Mouse (Mus musculus) hindbrain, embryonic 13.5 days (tissue): ENCODE data around the gene Siglecg. TPM values are rescaled to one million over a fixed set of nuclear protein-coding genes. Genes with fewer than 3 reads are reported as not detected.

Experiments
- ATAC-seq: fragments of 200-750 bp; cut with Nextera tagmentation; 2 replicates; pipeline ENCODE4 v1.8.0; 2017; ENCODE audit warnings: moderate TSS enrichment; ENCODE audit not compliant: low FRiP score
- H3K27ac ChIP-seq: fragments of 300-500 bp; sonication (generic); 2 replicates; pipeline ENCODE4 v1.5.1; 2015; ENCODE audit warnings: inconsistent platforms, mild to moderate bottlenecking, moderate library complexity
- H3K27me3 ChIP-seq: fragments of 300-500 bp; sonication (generic); 2 replicates; pipeline ENCODE4 v1.6.1; 2015; ENCODE audit warnings: mild to moderate bottlenecking, inconsistent platforms
- H3K36me3 ChIP-seq: fragments of 300-500 bp; sonication (generic); 2 replicates; pipeline ENCODE4 v1.6.1; 2015; ENCODE audit warnings: mild to moderate bottlenecking, inconsistent platforms
- H3K4me1 ChIP-seq: fragments of 300-500 bp; sonication (generic); replicated peaks from 2 replicates; pipeline ENCODE4 v1.6.1; 2015; ENCODE audit warnings: inconsistent platforms
- H3K4me2 ChIP-seq: fragments of 300-500 bp; sonication (generic); 2 replicates; pipeline ENCODE4 v1.6.1; 2015; ENCODE audit warnings: inconsistent platforms, mild to moderate bottlenecking, moderate library complexity
- H3K4me3 ChIP-seq: fragments of 300-500 bp; sonication (generic); 2 replicates; pipeline ENCODE4 v1.5.1; 2015; ENCODE audit warnings: mild to moderate bottlenecking, inconsistent platforms
- H3K9ac ChIP-seq: fragments of 300-500 bp; sonication (generic); 2 replicates; pipeline ENCODE4 v1.6.1; 2015; ENCODE audit warnings: mild to moderate bottlenecking, inconsistent platforms
- H3K9me3 ChIP-seq: fragments of 300-500 bp; sonication (generic); 2 replicates; pipeline ENCODE4 v1.6.1; 2016; ENCODE audit warnings: inconsistent platforms
- WGBS: fragments of 180-500 bp; shearing (Covaris S2); methylation state at CpG from one replicate; pipeline ENCODE4 v1.1.7; 2015; 5-methylcytosine and 5-hydroxymethylcytosine counted together
- polyA plus RNA-seq: library from polyadenylated mRNA; unstranded; fragments of >200 nt; fragmentation: Nextera tagmentation; extraction: Ambion mirVana; gene quantifications from 2 replicates; pipeline ENCODE4 v1.2.1, GENCODE M21; 2015

Siglecg gene
- polyA plus RNA-seq, 1 experiment from 2014 or later: not detected

GRCm38 (mm10) chr7:43447801-43448200, 39.8 kb downstream of the Siglecg start:
- WGBS: 92% methylated on average over 4 of the region's 4 CpGs
- no peak for ATAC-seq
- H3K4me3 ChIP-seq: no peak overlapping the region
- no peak overlapping the region for H3K27ac ChIP-seq
- H3K4me1 ChIP-seq: peaks cover 16% of the 10 kb centered on the region
- no peak overlapping the region for H3K4me2 ChIP-seq
- no peak overlapping the region for H3K9ac ChIP-seq
- H3K27me3 ChIP-seq: no peaks in the 10 kb centered on the region
- no peaks in the 10 kb centered on the region for H3K9me3 ChIP-seq
- peaks cover 10% of the 10 kb centered on the region for H3K36me3 ChIP-seq

- H3K27ac ChIP-seq: no peak overlapping the region
- H3K9ac ChIP-seq: no peak overlapping the region
- peaks cover 12% of the 10 kb centered on the region for H3K4me1 ChIP-seq
- H3K4me3 ChIP-seq: no peak overlapping the region
- no peak overlapping the region for H3K4me2 ChIP-seq
- 85% methylated on average over 2 of the region's 3 CpGs for WGBS
- ATAC-seq: no peak
- H3K36me3 ChIP-seq: peaks cover 15% of the 10 kb centered on the region
- no peaks in the 10 kb centered on the region for H3K9me3 ChIP-seq
- H3K27me3 ChIP-seq: no peaks in the 10 kb centered on the region
These were observed 40.2 kb downstream of the Siglecg start for GRCm38 (mm10) chr7:43448246-43448645.

- Histone ChIP-seq H3K9me3 (no peaks in the 10 kb centered on the region), H3K9ac (no peak overlapping the region), H3K4me2 (no peak overlapping the region), H3K4me3 (no peak overlapping the region), H3K36me3 (peaks cover 30% of the 10 kb centered on the region), H3K4me1 (peaks cover 5% of the 10 kb centered on the region), H3K27ac (no peak overlapping the region), H3K27me3 (no peaks in the 10 kb centered on the region)
- ATAC-seq: no peak
- WGBS: 98% methylated on average over 2 of the region's 2 CpGs
These were observed 41.8 kb downstream of the Siglecg start for GRCm38 (mm10) chr7:43449811-43450210.

GRCm38 (mm10) chr7:43451726-43452125, 43.7 kb downstream of the Siglecg start:
- 94% methylated on average over 11 of the region's 11 CpGs for WGBS
- no peak overlapping the region for H3K27ac ChIP-seq
- no peaks in the 10 kb centered on the region for H3K4me1 ChIP-seq
- no peak overlapping the region for H3K9ac ChIP-seq
- no peaks in the 10 kb centered on the region for H3K27me3 ChIP-seq
- H3K4me2 ChIP-seq: no peak overlapping the region
- no peaks in the 10 kb centered on the region for H3K9me3 ChIP-seq
- no peak overlapping the region for H3K4me3 ChIP-seq
- peaks cover 50% of the 10 kb centered on the region for H3K36me3 ChIP-seq
- no peak for ATAC-seq

- no peak for ATAC-seq
- no peak overlapping the region for H3K9ac ChIP-seq
These were observed 44.6 kb downstream of the Siglecg start for GRCm38 (mm10) chr7:43452609-43453008.

GRCm38 (mm10) chr7:43453599-43454355, 45.8 kb downstream of the Siglecg start:
- Histone ChIP-seq H3K9me3 (no peaks in the 10 kb centered on the region), H3K36me3 (peaks cover 66% of the 10 kb centered on the region), H3K4me3 (no peak overlapping the region), H3K27ac (no peak overlapping the region), H3K9ac (no peak overlapping the region), H3K4me1 (no peaks in the 10 kb centered on the region), H3K4me2 (no peak overlapping the region), H3K27me3 (no peaks in the 10 kb centered on the region)
- no peak for ATAC-seq
- 93% methylated on average over 14 of the region's 14 CpGs for WGBS

More at GRCm38 (mm10) chr7:43452609-43453008, 44.6 kb downstream of the Siglecg start:
- Histone ChIP-seq H3K36me3 (peaks cover 58% of the 10 kb centered on the region), H3K27ac (no peak overlapping the region), H3K4me1 (no peaks in the 10 kb centered on the region), H3K4me2 (no peak overlapping the region), H3K4me3 (no peak overlapping the region), H3K9me3 (no peaks in the 10 kb centered on the region), H3K27me3 (no peaks in the 10 kb centered on the region)
- 42% methylated on average over 4 of the region's 4 CpGs for WGBS

- no peak overlapping the region for H3K4me2 ChIP-seq
- 97% methylated on average over 6 of the region's 6 CpGs for WGBS
- no peak overlapping the region for H3K4me3 ChIP-seq
- H3K4me1 ChIP-seq: no peaks in the 10 kb centered on the region
- no peaks in the 10 kb centered on the region for H3K27me3 ChIP-seq
- no peaks in the 10 kb centered on the region for H3K9me3 ChIP-seq
- no peak overlapping the region for H3K27ac ChIP-seq
- no peak overlapping the region for H3K9ac ChIP-seq
- no peak for ATAC-seq
- H3K36me3 ChIP-seq: peaks cover 66% of the 10 kb centered on the region
These were observed 46.4 kb downstream of the Siglecg start for GRCm38 (mm10) chr7:43454371-43454770.

- Histone ChIP-seq H3K4me2 (no peak within 1 kb of the TSS), H3K9me3 (no peaks in the 10 kb centered on the region), H3K4me3 (no peak within 1 kb of the TSS), H3K9ac (no peak within 1 kb of the TSS), H3K27ac (no peak within 1 kb of the TSS), H3K36me3 (peaks cover 5% of the 10 kb centered on the region; the same call in 1 of the 2 replicates), H3K4me1 (peaks cover 18% of the 10 kb centered on the region), H3K27me3 (peaks cover 38% of the 10 kb centered on the region)
- WGBS: 63% methylated on average over 4 of the region's 4 CpGs
- no peak for ATAC-seq
These were observed 54.8 kb downstream of the Siglecg start, which contains the start of gene Vsig10l for GRCm38 (mm10) chr7:43462851-43463250. Gene Vsig10l (plus strand): TSS chr7:43463151.

- Histone ChIP-seq H3K4me3 (no peak overlapping the region), H3K27me3 (peaks cover 41% of the 10 kb centered on the region), H3K4me2 (no peak overlapping the region), H3K9me3 (no peaks in the 10 kb centered on the region), H3K4me1 (peaks cover 18% of the 10 kb centered on the region), H3K36me3 (no peaks in the 10 kb centered on the region), H3K9ac (no peak overlapping the region), H3K27ac (no peak overlapping the region)
- no peak for ATAC-seq
- WGBS: 88% methylated on average over 7 of the region's 7 CpGs
These were observed 56.0 kb downstream of the Siglecg start for GRCm38 (mm10) chr7:43463976-43464375.

- no peaks in the 10 kb centered on the region for H3K36me3 ChIP-seq
- H3K4me3 ChIP-seq: peak overlapping the region; percentile 47
- peak overlapping the region; percentile 52; the same call in 1 of the 2 replicates for H3K27ac ChIP-seq
- peaks cover 41% of the 10 kb centered on the region for H3K27me3 ChIP-seq
- H3K9me3 ChIP-seq: no peaks in the 10 kb centered on the region
- H3K9ac ChIP-seq: peak overlapping the region; percentile 74
- H3K4me1 ChIP-seq: peaks cover 18% of the 10 kb centered on the region
- ATAC-seq: peak; percentile 18
- H3K4me2 ChIP-seq: peak overlapping the region; percentile 77
- 10% methylated on average over 35 of the region's 35 CpGs for WGBS
These were observed 56.9 kb downstream of the Siglecg start for GRCm38 (mm10) chr7:43464864-43465343.

GRCm38 (mm10) chr7:43465344-43466098, 57.5 kb downstream of the Siglecg start:
- no peaks in the 10 kb centered on the region for H3K36me3 ChIP-seq
- peak overlapping the region; percentile 47 for H3K4me3 ChIP-seq
- H3K27me3 ChIP-seq: peaks cover 41% of the 10 kb centered on the region
- H3K9ac ChIP-seq: peak overlapping the region; percentile 74
- peak; percentile 85 for ATAC-seq
- peaks cover 18% of the 10 kb centered on the region for H3K4me1 ChIP-seq
- WGBS: under 1% methylated on average over 33 of the region's 33 CpGs
- H3K27ac ChIP-seq: peak overlapping the region; percentile 52
- H3K9me3 ChIP-seq: no peaks in the 10 kb centered on the region
- peak overlapping the region; percentile 77 for H3K4me2 ChIP-seq

- peak overlapping the region; percentile 45; the same call in 1 of the 2 replicates for H3K27ac ChIP-seq
- H3K27me3 ChIP-seq: peaks cover 41% of the 10 kb centered on the region
These were observed 58.2 kb downstream of the Siglecg start for GRCm38 (mm10) chr7:43466099-43466694.

More at GRCm38 (mm10) chr7:43466099-43466694, 58.2 kb downstream of the Siglecg start:
- Histone ChIP-seq H3K9me3 (no peaks in the 10 kb centered on the region), H3K36me3 (no peaks in the 10 kb centered on the region), H3K4me2 (peak overlapping the region; percentile 77), H3K4me3 (peak overlapping the region; percentile 47), H3K9ac (peak overlapping the region; percentile 74), H3K4me1 (peaks cover 18% of the 10 kb centered on the region)
- peak; percentile 66 for ATAC-seq
- WGBS: 2% methylated on average over 33 of the region's 33 CpGs
